Mouse (Mus musculus): Measurements from ENCODE around the gene Pik3c2b. TPM values are rescaled to one million over a fixed set of nuclear protein-coding genes. Genes with fewer than 3 reads are reported as not detected.
"Not testable (repeated sequence)": the region's sequence is repeated elsewhere in the genome, so short reads cannot be mapped to it uniquely, and the experiment has no call there.

Pik3c2b gene
- polyA plus RNA-seq, 1 experiment from 2014 or later = 5.3 TPM

- peaks cover 6% of the 10 kb centered on the region; the same call in 1 of the 2 replicates for H3K4me1 ChIP-seq (replicated peaks; ENCODE audit: control insufficient read depth, insufficient read depth, low read length)
- H3K27ac ChIP-seq (ENCODE audit: low read length) = no peak overlapping the region
- no peak overlapping the region for H3K4me3 ChIP-seq (ENCODE audit: low read length)
- 41% methylated on average over 3 of the region's 3 CpGs for WGBS
- H3K9ac ChIP-seq (ENCODE audit: low read length) = no peak overlapping the region
- H3K27me3 ChIP-seq (ENCODE audit: control insufficient read depth, insufficient read depth, low read depth, low read length) = no peaks in the 10 kb centered on the region
- H3K4me2 ChIP-seq (ENCODE audit: low read depth, low read length) = no peak overlapping the region
- H3K9me3 ChIP-seq (ENCODE audit: control insufficient read depth, low read length) = no peaks in the 10 kb centered on the region
- no peak for ATAC-seq (ENCODE audit: low read depth)
- peaks cover 12% of the 10 kb centered on the region for H3K36me3 ChIP-seq (ENCODE audit: control insufficient read depth, insufficient read depth, low read length)
These were observed 25.2 kb upstream of the Pik3c2b start for GRCm38 (mm10) chr1:133020137-133020894.

GRCm38 (mm10) chr1:133021391-133021790, 24.1 kb upstream of the Pik3c2b start:
- H3K4me1 ChIP-seq (replicated peaks; ENCODE audit: control insufficient read depth, insufficient read depth, low read length) = peaks cover 6% of the 10 kb centered on the region; the same call in 1 of the 2 replicates
- peaks cover 9% of the 10 kb centered on the region for H3K36me3 ChIP-seq (ENCODE audit: control insufficient read depth, insufficient read depth, low read length)
- no peak overlapping the region for H3K27ac ChIP-seq (ENCODE audit: low read length)
- WGBS = 91% methylated on average over 7 of the region's 7 CpGs
- H3K4me2 ChIP-seq (ENCODE audit: low read depth, low read length) = no peak overlapping the region
- H3K27me3 ChIP-seq (ENCODE audit: control insufficient read depth, insufficient read depth, low read depth, low read length) = no peaks in the 10 kb centered on the region
- no peak for ATAC-seq (ENCODE audit: low read depth)
- no peak overlapping the region for H3K4me3 ChIP-seq (ENCODE audit: low read length)
- no peak overlapping the region for H3K9ac ChIP-seq (ENCODE audit: low read length)
- no peaks in the 10 kb centered on the region for H3K9me3 ChIP-seq (ENCODE audit: control insufficient read depth, low read length)

GRCm38 (mm10) chr1:133021971-133022370, 23.5 kb upstream of the Pik3c2b start:
- 96% methylated on average over 2 of the region's 2 CpGs for WGBS
- H3K4me3 ChIP-seq (ENCODE audit: low read length); H3K4me1 ChIP-seq (replicated peaks; ENCODE audit: control insufficient read depth, insufficient read depth, low read length); H3K27me3 ChIP-seq (ENCODE audit: control insufficient read depth, insufficient read depth, low read depth, low read length); H3K9ac ChIP-seq (ENCODE audit: low read length); ATAC-seq (ENCODE audit: low read depth); H3K4me2 ChIP-seq (ENCODE audit: low read depth, low read length); H3K27ac ChIP-seq (ENCODE audit: low read length); H3K9me3 ChIP-seq (ENCODE audit: control insufficient read depth, low read length); H3K36me3 ChIP-seq (ENCODE audit: control insufficient read depth, insufficient read depth, low read length): not testable (repeated sequence)

- not testable (repeated sequence) for H3K9ac ChIP-seq (ENCODE audit: low read length); H3K9me3 ChIP-seq (ENCODE audit: control insufficient read depth, low read length); H3K27me3 ChIP-seq (ENCODE audit: control insufficient read depth, insufficient read depth, low read depth, low read length); ATAC-seq (ENCODE audit: low read depth); H3K36me3 ChIP-seq (ENCODE audit: control insufficient read depth, insufficient read depth, low read length); H3K27ac ChIP-seq (ENCODE audit: low read length); H3K4me3 ChIP-seq (ENCODE audit: low read length); H3K4me1 ChIP-seq (replicated peaks; ENCODE audit: control insufficient read depth, insufficient read depth, low read length)
- peak overlapping the region; percentile 63 for H3K4me2 ChIP-seq (ENCODE audit: low read depth, low read length)
- 87% methylated on average over 3 of the region's 3 CpGs for WGBS
These were observed 21.7 kb upstream of the Pik3c2b start for GRCm38 (mm10) chr1:133023723-133024122.

- WGBS = 28% methylated on average over 7 of the region's 7 CpGs
- Histone ChIP-seq H3K27me3 (ENCODE audit: control insufficient read depth, insufficient read depth, low read depth, low read length) (no peaks in the 10 kb centered on the region), H3K36me3 (ENCODE audit: control insufficient read depth, insufficient read depth, low read length) (no peaks in the 10 kb centered on the region), H3K27ac (ENCODE audit: low read length) (no peak overlapping the region), H3K4me1 (replicated peaks; ENCODE audit: control insufficient read depth, insufficient read depth, low read length) (peaks cover 6% of the 10 kb centered on the region; the same call in 1 of the 2 replicates), H3K9ac (ENCODE audit: low read length) (peak overlapping the region; percentile 99), H3K4me2 (ENCODE audit: low read depth, low read length) (peak overlapping the region; percentile 63), H3K4me3 (ENCODE audit: low read length) (peak overlapping the region; percentile 95), H3K9me3 (ENCODE audit: control insufficient read depth, low read length) (no peaks in the 10 kb centered on the region)
- no peak; the same call in 1 of the 2 replicates for ATAC-seq (ENCODE audit: low read depth)
These were observed 21.0 kb upstream of the Pik3c2b start for GRCm38 (mm10) chr1:133024426-133024825.

GRCm38 (mm10) chr1:133025051-133025795, 20.2 kb upstream of the Pik3c2b start:
- whole genome bisulfite sequencing = under 1% methylated on average over 40 of the region's 40 CpGs
- H3K27ac ChIP-seq (ENCODE audit: low read length) = peak overlapping the region; percentile 92
- peak overlapping the region; percentile 99 for H3K9ac ChIP-seq (ENCODE audit: low read length)
- no peaks in the 10 kb centered on the region for H3K9me3 ChIP-seq (ENCODE audit: control insufficient read depth, low read length)
- no peaks in the 10 kb centered on the region for H3K36me3 ChIP-seq (ENCODE audit: control insufficient read depth, insufficient read depth, low read length)
- peak; percentile 99 for ATAC-seq (ENCODE audit: low read depth)
- H3K27me3 ChIP-seq (ENCODE audit: control insufficient read depth, insufficient read depth, low read depth, low read length) = no peaks in the 10 kb centered on the region
- H3K4me3 ChIP-seq (ENCODE audit: low read length) = peak overlapping the region; percentile 95
- peak overlapping the region; percentile 63 for H3K4me2 ChIP-seq (ENCODE audit: low read depth, low read length)
- H3K4me1 ChIP-seq (replicated peaks; ENCODE audit: control insufficient read depth, insufficient read depth, low read length) = peaks cover 6% of the 10 kb centered on the region; the same call in 1 of the 2 replicates

GRCm38 (mm10) chr1:133025796-133026190, 19.7 kb upstream of the Pik3c2b start:
- H3K4me1 ChIP-seq (replicated peaks; ENCODE audit: control insufficient read depth, insufficient read depth, low read length); H3K9me3 ChIP-seq (ENCODE audit: control insufficient read depth, low read length); H3K36me3 ChIP-seq (ENCODE audit: control insufficient read depth, insufficient read depth, low read length); ATAC-seq (ENCODE audit: low read depth); H3K27me3 ChIP-seq (ENCODE audit: control insufficient read depth, insufficient read depth, low read depth, low read length): not testable (repeated sequence)
- 24% methylated on average over 18 of the region's 23 CpGs for WGBS
- Histone ChIP-seq H3K4me2 (ENCODE audit: low read depth, low read length) (peak overlapping the region; percentile 31), H3K27ac (ENCODE audit: low read length) (peak overlapping the region; percentile 92), H3K9ac (ENCODE audit: low read length) (peak overlapping the region; percentile 99), H3K4me3 (ENCODE audit: low read length) (peak overlapping the region; percentile 95)

- no peaks in the 10 kb centered on the region for H3K9me3 ChIP-seq (ENCODE audit: control insufficient read depth, low read length)
- no peak overlapping the region for H3K9ac ChIP-seq (ENCODE audit: low read length)
- no peaks in the 10 kb centered on the region for H3K36me3 ChIP-seq (ENCODE audit: control insufficient read depth, insufficient read depth, low read length)
- no peak overlapping the region for H3K27ac ChIP-seq (ENCODE audit: low read length)
- H3K27me3 ChIP-seq (ENCODE audit: control insufficient read depth, insufficient read depth, low read depth, low read length) = no peaks in the 10 kb centered on the region
- 91% methylated on average over 2 of the region's 2 CpGs for WGBS
- H3K4me3 ChIP-seq (ENCODE audit: low read length) = no peak overlapping the region
- no peak for ATAC-seq (ENCODE audit: low read depth)
- H3K4me2 ChIP-seq (ENCODE audit: low read depth, low read length) = no peak overlapping the region
- peaks cover 6% of the 10 kb centered on the region; the same call in 1 of the 2 replicates for H3K4me1 ChIP-seq (replicated peaks; ENCODE audit: control insufficient read depth, insufficient read depth, low read length)
These were observed 18.3 kb upstream of the Pik3c2b start for GRCm38 (mm10) chr1:133027126-133027525.

GRCm38 (mm10) chr1:133027980-133028379, 17.5 kb upstream of the Pik3c2b start:
- 37% methylated on average over 7 of the region's 7 CpGs for WGBS

More at GRCm38 (mm10) chr1:133027980-133028379, 17.5 kb upstream of the Pik3c2b start:
- no peak overlapping the region for H3K4me2 ChIP-seq (ENCODE audit: low read depth, low read length)
- H3K4me3 ChIP-seq (ENCODE audit: low read length) = no peak overlapping the region
- H3K9me3 ChIP-seq (ENCODE audit: control insufficient read depth, low read length) = no peaks in the 10 kb centered on the region
- no peak for ATAC-seq (ENCODE audit: low read depth)
- H3K9ac ChIP-seq (ENCODE audit: low read length) = no peak overlapping the region
- H3K27me3 ChIP-seq (ENCODE audit: control insufficient read depth, insufficient read depth, low read depth, low read length) = no peaks in the 10 kb centered on the region
- no peaks in the 10 kb centered on the region for H3K36me3 ChIP-seq (ENCODE audit: control insufficient read depth, insufficient read depth, low read length)
- no peak overlapping the region for H3K27ac ChIP-seq (ENCODE audit: low read length)
- peaks cover 10% of the 10 kb centered on the region; the same call in 1 of the 2 replicates for H3K4me1 ChIP-seq (replicated peaks; ENCODE audit: control insufficient read depth, insufficient read depth, low read length)

Measured in lung, embryonic 16.5 days (tissue).